Mouse (Mus musculus): ENCODE measurements around the gene Gm29094. TPM values are rescaled to one million over a fixed set of nuclear protein-coding genes. Genes with fewer than 3 reads are reported as not detected.
"Not testable (repeated sequence)": the region's sequence is repeated elsewhere in the genome, so short reads cannot be mapped to it uniquely, and the experiment has no call there.

The Gm29094 gene
- 13.9 to 78.1 TPM (median 28.4 TPM) in 3 replicates for total RNA-seq (2017)

- ATAC-seq (replicated peaks; ENCODE audit: insufficient number of reproducible peaks, low FRiP score, low TSS enrichment, poor library complexity, severe bottlenecking), result peak; percentile 83
Observed at GRCm38 (mm10) chr9:89198969-89199416, at the start of gene Gm29094, which contains the start of gene Bcl2a1b. Gene Gm29094 (plus strand): TSS chr9:89199379. Gene Bcl2a1b (plus strand): TSS chr9:89199209.

GRCm38 (mm10) chr9:89172539-89172938, 26.6 kb upstream of the Gm29094 start:
- not testable (repeated sequence) for ATAC-seq (replicated peaks; ENCODE audit: insufficient number of reproducible peaks, low FRiP score, low TSS enrichment, poor library complexity, severe bottlenecking)

GRCm38 (mm10) chr9:89178833-89179232, 20.3 kb upstream of the Gm29094 start:
- 0 out of 2 replicates have a peak, but pooled peaks have one; percentile 67 for ATAC-seq (replicated peaks; ENCODE audit: insufficient number of reproducible peaks, low FRiP score, low TSS enrichment, poor library complexity, severe bottlenecking)

GRCm38 (mm10) chr9:89179469-89179868, 19.7 kb upstream of the Gm29094 start:
- ATAC-seq (replicated peaks; ENCODE audit: insufficient number of reproducible peaks, low FRiP score, low TSS enrichment, poor library complexity, severe bottlenecking), result peak; percentile 51; the same call in 1 of the 2 replicates

- ATAC-seq (replicated peaks; ENCODE audit: insufficient number of reproducible peaks, low FRiP score, low TSS enrichment, poor library complexity, severe bottlenecking), result not testable (repeated sequence)
Observed at GRCm38 (mm10) chr9:89187006-89187405, 12.2 kb upstream of the Gm29094 start.

GRCm38 (mm10) chr9:89195483-89195882, 3.7 kb upstream of the Gm29094 start:
- peak; percentile 57 for ATAC-seq (replicated peaks; ENCODE audit: insufficient number of reproducible peaks, low FRiP score, low TSS enrichment, poor library complexity, severe bottlenecking)

- ATAC-seq (replicated peaks; ENCODE audit: insufficient number of reproducible peaks, low FRiP score, low TSS enrichment, poor library complexity, severe bottlenecking), result not testable (repeated sequence)
Observed at GRCm38 (mm10) chr9:89197509-89197908, 1.7 kb upstream of the Gm29094 start.

- peak; percentile 51 for ATAC-seq (replicated peaks; ENCODE audit: insufficient number of reproducible peaks, low FRiP score, low TSS enrichment, poor library complexity, severe bottlenecking)
Observed at GRCm38 (mm10) chr9:89198349-89198748, 830 bp upstream of the Gm29094 start.

GRCm38 (mm10) chr9:89202256-89202655, 3.1 kb downstream of the Gm29094 start:
- 0 out of 2 replicates have a peak, but pooled peaks have one; percentile 10 for ATAC-seq (replicated peaks; ENCODE audit: insufficient number of reproducible peaks, low FRiP score, low TSS enrichment, poor library complexity, severe bottlenecking)

GRCm38 (mm10) chr9:89208939-89209338, 9.8 kb downstream of the Gm29094 start:
- ATAC-seq (replicated peaks; ENCODE audit: insufficient number of reproducible peaks, low FRiP score, low TSS enrichment, poor library complexity, severe bottlenecking), result not testable (repeated sequence)

- ATAC-seq (replicated peaks; ENCODE audit: insufficient number of reproducible peaks, low FRiP score, low TSS enrichment, poor library complexity, severe bottlenecking), result peak; percentile 50
Observed at GRCm38 (mm10) chr9:89210353-89211064, 11.3 kb downstream of the Gm29094 start, which contains the start of gene Mthfs. Gene Mthfs (plus strand): TSS chr9:89210676.

- peak; percentile 85 for ATAC-seq (replicated peaks; ENCODE audit: insufficient number of reproducible peaks, low FRiP score, low TSS enrichment, poor library complexity, severe bottlenecking)
Observed at GRCm38 (mm10) chr9:89211065-89211858, 12.1 kb downstream of the Gm29094 start.

GRCm38 (mm10) chr9:89212428-89212827, 13.2 kb downstream of the Gm29094 start:
- ATAC-seq (replicated peaks; ENCODE audit: insufficient number of reproducible peaks, low FRiP score, low TSS enrichment, poor library complexity, severe bottlenecking), result peak; percentile 48

- ATAC-seq (replicated peaks; ENCODE audit: insufficient number of reproducible peaks, low FRiP score, low TSS enrichment, poor library complexity, severe bottlenecking), result not testable (repeated sequence)
Observed at GRCm38 (mm10) chr9:89218174-89218573, 19.0 kb downstream of the Gm29094 start.

GRCm38 (mm10) chr9:89219668-89220067, 20.5 kb downstream of the Gm29094 start:
- ATAC-seq (replicated peaks; ENCODE audit: insufficient number of reproducible peaks, low FRiP score, low TSS enrichment, poor library complexity, severe bottlenecking), result not testable (repeated sequence)

- not testable (repeated sequence) for ATAC-seq (replicated peaks; ENCODE audit: insufficient number of reproducible peaks, low FRiP score, low TSS enrichment, poor library complexity, severe bottlenecking)
Observed at GRCm38 (mm10) chr9:89220704-89221287, 21.6 kb downstream of the Gm29094 start.

- no peak for ATAC-seq (replicated peaks; ENCODE audit: insufficient number of reproducible peaks, low FRiP score, low TSS enrichment, poor library complexity, severe bottlenecking)
Observed at GRCm38 (mm10) chr9:89226071-89226470, 26.9 kb downstream of the Gm29094 start.

- ATAC-seq (replicated peaks; ENCODE audit: insufficient number of reproducible peaks, low FRiP score, low TSS enrichment, poor library complexity, severe bottlenecking), result no peak
Observed at GRCm38 (mm10) chr9:89228122-89228521, 28.9 kb downstream of the Gm29094 start.

GRCm38 (mm10) chr9:89230897-89231497, 31.8 kb downstream of the Gm29094 start:
- not testable (repeated sequence) for ATAC-seq (replicated peaks; ENCODE audit: insufficient number of reproducible peaks, low FRiP score, low TSS enrichment, poor library complexity, severe bottlenecking)

All from monocyte, adult 5-6 weeks (primary cell).